7 mouse cellular contexts compared by ENCODE assay signal in genomic region chr5:63811819-63812508, GRCm38 (mm10). TPM values are rescaled to one million over a fixed set of nuclear protein-coding genes. Genes with fewer than 3 reads are reported as not detected.
DNase-seq lines count a peak whose midpoint lies in the region; ATAC-seq and TF ChIP-seq lines count a peak whose summit lies in the region.

Gene 0610040J01Rik, plus strand, starts transcription at chr5:63812363.

- no peaks in the 10 kb centered on the region for H3K9me3 ChIP-seq in embryonic facial prominence, embryonic 12.5 days
- no peaks in the 10 kb centered on the region for H3K9me3 ChIP-seq in limb, embryonic 12.5 days
- H3K9me3 ChIP-seq in midbrain, embryonic 13.5 days = peaks cover 3% of the 10 kb centered on the region; the same call in 1 of the 2 replicates

- H3K4me2 ChIP-seq in embryonic facial prominence, embryonic 12.5 days (replicated peaks) = peak within 1 kb of the TSS; percentile 98
- H3K4me2 ChIP-seq in limb, embryonic 12.5 days = peak within 1 kb of the TSS; percentile 95
- H3K4me2 ChIP-seq in midbrain, embryonic 13.5 days (replicated peaks) = peak within 1 kb of the TSS; percentile 81

- DNase-seq in heart, adult 9 months (ENCODE audit: low spot score in 2 of 2) = peak; percentile 49 to 60
- DNase-seq in kidney, adult 9 months = peak; percentile 93
- peak; percentile 27 to 61 for DNase-seq in spleen, adult 18-20 months

- no peak for TF ChIP-seq POLR2A in bone marrow macrophage, adult 2 months (IDR thresholded peaks at IDR 0.05; ENCODE audit: borderline replicate concordance, low read depth, low read length)

- WGBS in embryonic facial prominence, embryonic 12.5 days = 3% methylated on average over 42 of the region's 42 CpGs
- 3% methylated on average over 42 of the region's 42 CpGs for WGBS in limb, embryonic 12.5 days
- WGBS in midbrain, embryonic 13.5 days = 3% methylated on average over 42 of the region's 42 CpGs

- H3K27ac ChIP-seq in bone marrow macrophage, adult 2 months (ENCODE audit: insufficient read depth, low read depth, low read length) = no peak within 1 kb of the TSS
- H3K27ac ChIP-seq in embryonic facial prominence, embryonic 12.5 days = no peak within 1 kb of the TSS
- no peak within 1 kb of the TSS for H3K27ac ChIP-seq in limb, embryonic 12.5 days
- H3K27ac ChIP-seq in midbrain, embryonic 13.5 days = no peak within 1 kb of the TSS

- TF ChIP-seq CTCF in bone marrow macrophage, adult 2 months (IDR thresholded peaks at IDR 0.05; ENCODE audit: low read depth, low read length) = peak; percentile 73

- H3K27me3 ChIP-seq in embryonic facial prominence, embryonic 12.5 days = peaks cover 6% of the 10 kb centered on the region
- H3K27me3 ChIP-seq in limb, embryonic 12.5 days = peaks cover 18% of the 10 kb centered on the region
- H3K27me3 ChIP-seq in midbrain, embryonic 13.5 days = peaks cover 28% of the 10 kb centered on the region

- peak; percentile 83; the same call in 1 of the 2 replicates for ATAC-seq in embryonic facial prominence, embryonic 12.5 days (ENCODE audit: insufficient number of reproducible peaks, insufficient read depth, low FRiP score, low TSS enrichment)
- peak; percentile 89 for ATAC-seq in limb, embryonic 12.5 days (ENCODE audit: insufficient number of reproducible peaks, insufficient read depth, low FRiP score, low TSS enrichment, low read depth)
- ATAC-seq in midbrain, embryonic 13.5 days = peak; percentile 96

- H3K36me3 ChIP-seq in embryonic facial prominence, embryonic 12.5 days = no peaks in the 10 kb centered on the region
- H3K36me3 ChIP-seq in limb, embryonic 12.5 days = no peaks in the 10 kb centered on the region
- H3K36me3 ChIP-seq in midbrain, embryonic 13.5 days = no peaks in the 10 kb centered on the region

- H3K4me1 ChIP-seq in bone marrow macrophage, adult 2 months (ENCODE audit: control insufficient read depth, insufficient read depth, low read length) = no peaks in the 10 kb centered on the region; the same call in 1 of the 2 replicates
- no peaks in the 10 kb centered on the region for H3K4me1 ChIP-seq in embryonic facial prominence, embryonic 12.5 days
- H3K4me1 ChIP-seq in limb, embryonic 12.5 days (replicated peaks) = peaks cover 10% of the 10 kb centered on the region; the same call in 1 of the 2 replicates
- peaks cover 5% of the 10 kb centered on the region; the same call in 1 of the 2 replicates for H3K4me1 ChIP-seq in midbrain, embryonic 13.5 days (replicated peaks)

- peak within 1 kb of the TSS; percentile 62 for H3K4me3 ChIP-seq in bone marrow macrophage, adult 2 months (ENCODE audit: insufficient read depth, low read length)
- H3K4me3 ChIP-seq in embryonic facial prominence, embryonic 12.5 days = peak within 1 kb of the TSS; percentile 54
- peak within 1 kb of the TSS; percentile 55 for H3K4me3 ChIP-seq in limb, embryonic 12.5 days (replicated peaks)
- peak within 1 kb of the TSS; percentile 61 for H3K4me3 ChIP-seq in midbrain, embryonic 13.5 days (replicated peaks)

- peak within 1 kb of the TSS; percentile 41 for H3K9ac ChIP-seq in embryonic facial prominence, embryonic 12.5 days
- peak within 1 kb of the TSS; percentile 60 for H3K9ac ChIP-seq in limb, embryonic 12.5 days (replicated peaks)
- H3K9ac ChIP-seq in midbrain, embryonic 13.5 days (replicated peaks) = peak within 1 kb of the TSS; percentile 52

RNA-seq across cellular contexts. Expression of gene 0610040J01Rik, which starts in this region (rescaled TPM):
- 0.91 and 0.93 TPM in 2 replicates for polyA plus RNA-seq in bone marrow macrophage, adult 2 months (2012; ENCODE audit: insufficient read depth, insufficient read length, missing spikeins)
- 5.0 and 5.7 TPM in 2 replicates for polyA plus RNA-seq in embryonic facial prominence, embryonic 12.5 days (2016; fragmentation: Nextera tagmentation; extraction: Ambion mirVana)
- 3.9 and 5.3 TPM in 2 replicates for polyA plus RNA-seq in limb, embryonic 12.5 days (2016; fragmentation: Nextera tagmentation; extraction: Ambion mirVana)
- 1.6 and 2.6 TPM in 2 replicates for polyA plus RNA-seq in midbrain, embryonic 13.5 days (2015; fragmentation: Nextera tagmentation; extraction: Ambion mirVana)
